In the genomic region with DNA sequence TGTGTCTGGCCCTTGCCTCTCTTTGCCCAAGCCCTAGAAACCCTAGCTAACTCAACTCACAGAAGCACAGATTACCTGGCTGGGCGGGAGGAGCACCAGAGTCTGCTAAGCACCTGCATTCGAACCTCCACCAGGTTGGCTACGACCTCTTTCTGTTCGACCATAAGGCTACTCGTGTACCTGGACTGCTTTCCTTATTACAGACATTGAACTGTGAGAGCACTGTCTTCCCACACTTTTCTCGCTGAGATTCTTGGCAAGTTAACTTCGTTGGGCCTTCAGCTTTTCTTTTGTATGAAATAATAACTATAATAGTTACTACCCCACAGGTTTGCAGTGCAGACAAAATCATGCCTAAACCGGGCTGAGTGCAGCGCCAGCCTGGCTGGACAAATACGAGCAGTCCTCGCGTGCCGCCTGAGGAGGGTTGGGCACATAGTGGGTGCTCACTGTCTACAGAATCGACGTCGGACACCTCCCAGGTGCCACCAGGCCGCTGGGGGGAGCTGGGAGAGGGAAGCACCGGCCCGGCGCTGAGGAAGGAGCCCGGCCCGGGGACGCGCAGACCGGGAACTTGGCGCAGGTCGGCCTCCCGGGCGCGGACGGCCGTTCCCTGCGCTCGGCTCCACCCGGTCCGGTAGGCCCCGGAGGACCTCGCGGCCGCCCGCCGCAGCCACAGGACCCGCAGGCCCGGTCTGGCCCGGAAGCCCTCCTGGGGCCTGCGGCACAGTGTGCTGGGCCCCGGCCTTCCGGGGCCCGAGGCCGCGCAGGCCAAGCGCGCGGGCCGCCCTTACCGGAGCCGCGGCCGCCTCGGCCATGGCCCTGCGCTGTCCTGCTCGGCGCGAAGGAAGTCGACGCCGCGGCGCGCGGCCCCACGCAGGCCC, we compare ENCODE assay signal across 8 mouse cellular contexts. TPM values are rescaled to one million over a fixed set of nuclear protein-coding genes. Genes with fewer than 3 reads are reported as not detected.
A peak's percentile ranks its signal among the peaks of the same experiment; 100 is the strongest.
DNase-seq lines count a peak whose midpoint lies in the region; ATAC-seq lines count a peak whose summit lies in the region.

No protein-coding gene starts in this region.

- DNase-seq in R1 (ENCODE audit: low read depth, low spot score): peak; percentile 67
- peak; percentile 71 to 74 for DNase-seq in cerebellum, postnatal 36 days
- peak; percentile 59 to 61 for DNase-seq in frontal cortex, postnatal 36 days (ENCODE audit: low spot score in 2 of 2)
- peak; percentile 45 for DNase-seq in hindbrain, embryonic 14.5 days (ENCODE audit: low spot score)
- peak; percentile 40 to 41 for DNase-seq in left cerebral cortex, adult 8-10 months (ENCODE audit: low spot score in 2 of 2)
- peak; percentile 31 for DNase-seq in retina, postnatal 7 days (ENCODE audit: low read depth, low spot score)
- DNase-seq in thymus, postnatal 4 days: peak; percentile 83

- peak overlapping the region; percentile 83 for H3K4me3 ChIP-seq in hindbrain, embryonic 14.5 days (replicated peaks; ENCODE audit: low read length)

- no peaks in the 10 kb centered on the region for H3K9me3 ChIP-seq in hindbrain, embryonic 14.5 days (ENCODE audit: control insufficient read depth, low read length)

- peak overlapping the region; percentile 87 for H3K27ac ChIP-seq in hindbrain, embryonic 14.5 days

- H3K9ac ChIP-seq in hindbrain, embryonic 14.5 days: peak overlapping the region; percentile 93

- peak overlapping the region; percentile 68 for H3K4me2 ChIP-seq in hindbrain, embryonic 14.5 days (replicated peaks)

- peaks cover 10% of the 10 kb centered on the region for H3K4me1 ChIP-seq in hindbrain, embryonic 14.5 days (replicated peaks; ENCODE audit: control insufficient read depth, insufficient read depth, low read length)

- 4% methylated on average over 48 of the region's 72 CpGs for WGBS in hindbrain, embryonic 14.5 days

- H3K36me3 ChIP-seq in hindbrain, embryonic 14.5 days (replicated peaks; ENCODE audit: control insufficient read depth, insufficient read depth): peaks cover 29% of the 10 kb centered on the region

- no peaks in the 10 kb centered on the region for H3K27me3 ChIP-seq in hindbrain, embryonic 14.5 days (ENCODE audit: control insufficient read depth, insufficient read depth, low read length)

- ATAC-seq in hindbrain, embryonic 14.5 days (ENCODE audit: low FRiP score): peak; percentile 89
- peak; percentile 51 for ATAC-seq in megakaryocyte, adult 5-6 weeks (ENCODE audit: poor library complexity, severe bottlenecking)

RNA-seq across cellular contexts. Expression of a gene that starts 0.6 kb away (rescaled TPM):
- 23.4 and 25.7 TPM in 2 replicates for polyA plus RNA-seq in hindbrain, embryonic 14.5 days (2014; fragmentation: Nextera tagmentation; extraction: Ambion mirVana)
- 10 to 100 TPM; 30.4 to 35.2 (median 32.0) TPM for total RNA-seq in left cerebral cortex, adult 8-10 months (2022)
- total RNA-seq in megakaryocyte, adult 5-6 weeks (2015): 24.1 and 28.7 TPM in 2 replicates
- 14.9 and 20.9 TPM in 2 replicates for total RNA-seq in megakaryocyte, adult 5-6 weeks (2017)

RNA-seq across cellular contexts. Expression of a gene that starts 37.1 kb away (rescaled TPM):
- 12.2 and 12.7 TPM in 2 replicates for polyA plus RNA-seq in hindbrain, embryonic 14.5 days (2014; fragmentation: Nextera tagmentation; extraction: Ambion mirVana)
- total RNA-seq in left cerebral cortex, adult 8-10 months (2022): 10 to 100 TPM; 38.6 to 41.1 (median 39.2) TPM
- 5.3 and 5.9 TPM in 2 replicates for total RNA-seq in megakaryocyte, adult 5-6 weeks (2015)
- 8.9 and 9.7 TPM in 2 replicates for total RNA-seq in megakaryocyte, adult 5-6 weeks (2017)

Comparison
In these comparisons a context has a peak if more than half of its experiments do, and no peak if none do; other contexts are left out.
1. Peak in every context shown above with its lines: DNase-seq, ATAC-seq, H3K4me3 ChIP-seq and H3K27ac ChIP-seq.
2. DNase-seq: peak in every context shown above with its lines; median percentile 83 in thymus, postnatal 4 days; 72 in cerebellum, postnatal 36 days; 67 in R1; 60 in frontal cortex, postnatal 36 days; 45 in hindbrain, embryonic 14.5 days; 40 in left cerebral cortex, adult 8-10 months; 31 in retina, postnatal 7 days.